Mouse (Mus musculus): ENCODE results near the gene Noa1. TPM values are rescaled to one million over a fixed set of nuclear protein-coding genes. Genes with fewer than 3 reads are reported as not detected.

Gene Noa1
- polyA plus RNA-seq, 1 experiment: 13.3 TPM

- DNase-seq (ENCODE audit: low spot score): no peak
Observed at GRCm38 (mm10) chr5:77254402-77254801, 55.5 kb downstream of the Noa1 start.

GRCm38 (mm10) chr5:77253154-77253553 is 56.7 kb downstream of the Noa1 start:
- DNase-seq (ENCODE audit: low spot score): no peak

DNA sequence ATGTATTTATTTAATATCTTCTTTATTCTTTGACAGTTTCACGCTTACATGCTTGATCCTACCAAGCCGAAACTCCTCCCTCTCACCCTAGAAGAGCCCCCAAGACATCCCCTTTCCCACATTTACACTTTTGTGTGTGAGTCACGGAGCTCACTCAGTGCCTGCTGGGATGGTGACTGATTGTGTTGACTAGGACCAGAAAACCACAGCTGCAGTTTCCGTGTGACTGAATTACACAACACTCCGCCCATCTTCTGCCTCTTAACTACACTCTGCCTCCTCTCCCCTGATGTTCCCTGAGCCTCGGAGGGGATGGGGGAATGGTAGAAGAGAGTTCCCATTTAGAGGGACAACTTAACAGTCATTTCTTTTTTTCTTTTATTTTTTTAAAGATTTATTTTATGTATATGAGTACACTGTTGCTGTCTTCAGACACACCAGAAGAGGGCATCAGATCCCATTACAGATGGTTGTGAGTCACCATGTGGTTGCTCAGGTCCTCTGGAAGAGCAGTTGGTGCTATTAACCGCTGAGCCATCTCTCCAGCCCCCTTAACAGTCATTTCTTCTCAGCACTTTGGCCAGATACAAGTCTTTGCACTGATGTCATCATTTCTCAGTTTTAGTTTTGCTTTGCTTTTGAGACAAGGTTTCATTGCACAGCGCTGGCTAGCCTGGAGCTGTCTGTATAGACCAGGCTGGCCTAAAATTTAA is 57.6 kb downstream of the Noa1 start:
- DNase-seq (ENCODE audit: low spot score): no peak

- DNase-seq (ENCODE audit: low spot score): no peak
Observed at GRCm38 (mm10) chr5:77251656-77252055, 58.2 kb downstream of the Noa1 start.

- no peak for DNase-seq (ENCODE audit: low spot score)
Observed at GRCm38 (mm10) chr5:77250083-77250482, 59.8 kb downstream of the Noa1 start.

- DNase-seq (ENCODE audit: low spot score): no peak
Observed at GRCm38 (mm10) chr5:77245787-77246671, 63.9 kb downstream of the Noa1 start.

DNA sequence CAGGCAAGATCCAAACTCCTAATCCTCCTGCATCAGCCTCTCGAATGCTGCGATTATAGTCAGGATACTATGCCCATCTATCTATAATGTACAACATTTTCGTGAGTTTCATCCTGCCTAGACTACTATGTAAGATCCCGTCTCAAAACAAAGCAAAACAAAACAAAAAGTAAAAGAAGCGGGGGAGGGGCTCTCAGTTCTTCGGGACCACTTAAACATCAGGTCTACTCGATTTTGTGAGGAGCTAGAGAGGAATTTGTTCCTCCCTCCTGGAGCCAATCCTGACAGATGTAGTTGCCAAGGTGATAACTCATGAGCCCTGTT is 64.5 kb downstream of the Noa1 start:
- no peak for DNase-seq (ENCODE audit: low spot score)

DNA sequence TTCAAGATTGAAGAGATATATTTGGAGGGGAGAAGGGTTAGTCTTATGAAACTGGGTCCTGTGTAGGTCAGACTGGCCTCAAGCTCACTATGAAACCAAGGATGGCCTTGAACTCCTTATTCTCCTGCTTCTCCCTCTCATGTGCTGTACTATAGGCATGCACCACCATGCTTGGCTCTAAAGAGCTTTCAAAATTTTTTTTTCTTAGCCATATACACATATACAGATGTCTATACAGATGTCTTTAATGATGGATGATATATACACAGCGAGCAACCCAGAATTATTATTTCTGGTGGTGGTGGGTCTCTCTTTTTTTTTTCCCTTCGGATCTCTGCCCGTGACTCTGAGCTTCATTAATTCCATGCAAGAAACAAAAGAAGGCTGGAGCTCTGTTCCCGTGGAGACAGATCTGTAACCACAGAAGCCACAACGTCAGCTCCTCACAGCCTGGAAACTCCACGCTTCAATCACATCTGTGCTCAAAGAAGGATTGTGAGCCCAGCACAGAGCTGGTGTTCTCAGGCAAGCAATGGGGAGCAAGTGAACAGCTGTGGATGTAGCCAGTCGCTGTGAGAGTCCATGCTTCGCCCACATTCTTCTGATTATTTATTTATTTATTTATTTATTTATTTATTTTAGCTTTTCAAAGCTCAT is 65.4 kb downstream of the Noa1 start:
- DNase-seq (ENCODE audit: low spot score): no peak

Other genes starting within 250 kb of the Noa1 start
- gene Hopx, start 195.0 kb downstream of the Noa1 start, polyA plus RNA-seq (2012; rRNA removed): 66.3 and 93.9 TPM in 2 replicates
- gene Spink2, start 98.6 kb downstream of the Noa1 start, polyA plus RNA-seq (2012; rRNA removed): 1.0 and 1.7 TPM in 2 replicates
- gene Rest, start 44.6 kb downstream of the Noa1 start, polyA plus RNA-seq (2012; rRNA removed): 12.4 and 14.3 TPM in 2 replicates
- 30.9 and 32.3 TPM in 2 replicates for gene Polr2b, start 63 bp upstream of the Noa1 start, polyA plus RNA-seq (2012; rRNA removed)
- 1,512 and 1,720 TPM in 2 replicates for gene Igfbp7, start 98.0 kb upstream of the Noa1 start, polyA plus RNA-seq (2012; rRNA removed)